Mouse (Mus musculus) erythroblast, adult 5-6 weeks (primary cell): ENCODE data around the gene Olfr202. TPM values are rescaled to one million over a fixed set of nuclear protein-coding genes. Genes with fewer than 3 reads are reported as not detected.
"Not testable (repeated sequence)": the region's sequence is repeated elsewhere in the genome, so short reads cannot be mapped to it uniquely, and the experiment has no call there.

Source experiments
- ATAC-seq: replicated peaks from 2 replicates; pipeline ENCODE4 v1.8.0; 2016; ENCODE audit warnings: moderate number of reproducible peaks, mild to moderate bottlenecking, moderate TSS enrichment, inconsistent platforms; ENCODE audit not compliant: poor library complexity, low FRiP score, severe bottlenecking
- total RNA-seq, 2 experiments: library from RNA; stranded (forward) in 1 of 2; stranded (reverse) in 1 of 2; fragments of 150-400 nt in 1 of 2; fragments of 200-764, 138-1000 nt in 1 of 2; gene quantifications; 2 replicates each; pipeline versions ENCODE4 v1.2.3 to v1.2.4; 2015 to 2017; ENCODE audit warnings: low replicate concordance in 2 of 2

The Olfr202 gene
- not detected in 2 replicates for total RNA-seq (2015; ENCODE audit: low replicate concordance)
- not detected in 2 replicates for total RNA-seq (2017; ENCODE audit: low replicate concordance)

DNA sequence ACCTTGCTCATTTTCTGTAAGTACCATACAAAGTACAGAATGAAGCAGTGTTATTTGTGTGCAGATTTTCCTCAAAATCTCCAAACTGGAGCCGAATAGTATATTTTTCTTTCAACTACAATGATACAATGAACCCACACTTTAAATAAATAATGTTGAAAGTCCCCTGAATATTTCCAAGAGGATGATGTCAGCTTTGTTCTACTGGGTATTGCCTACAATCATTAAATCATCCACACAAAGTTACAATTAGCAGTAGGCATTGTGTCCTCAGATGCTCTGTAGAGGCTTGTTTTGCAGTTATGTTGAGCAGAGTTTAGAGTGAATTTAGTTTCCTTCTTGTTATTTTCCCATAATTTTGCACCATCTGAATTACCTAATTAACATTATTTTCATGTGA, at the start of gene Olfr202:
Olfr202 (minus strand) TSS at position 101 of the 400 bp plus-strand sequence.
- ATAC-seq: no peak

DNA sequence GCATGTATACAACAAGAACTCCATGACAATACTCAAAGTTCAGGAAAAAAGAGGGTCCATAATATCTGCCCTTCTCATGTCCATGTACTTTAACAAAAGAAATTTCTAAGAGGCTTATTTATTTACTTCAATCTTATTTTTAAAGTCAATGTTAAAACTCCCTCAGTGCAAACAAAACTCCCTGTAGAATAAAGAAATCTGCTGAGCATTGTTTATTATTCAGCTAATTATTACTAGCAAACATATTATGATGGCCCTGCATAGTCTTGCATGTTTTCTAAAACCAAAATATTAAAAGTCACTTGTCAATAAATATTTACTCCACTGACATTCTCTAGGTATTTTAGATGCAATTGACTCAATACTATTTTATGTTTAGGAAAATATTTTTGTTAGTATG, 44.4 kb upstream of the Olfr202 start, which contains the start of gene Olfr205:
Olfr205 (minus strand) TSS at position 101 of the 400 bp plus-strand sequence.
- no peak for ATAC-seq

DNA sequence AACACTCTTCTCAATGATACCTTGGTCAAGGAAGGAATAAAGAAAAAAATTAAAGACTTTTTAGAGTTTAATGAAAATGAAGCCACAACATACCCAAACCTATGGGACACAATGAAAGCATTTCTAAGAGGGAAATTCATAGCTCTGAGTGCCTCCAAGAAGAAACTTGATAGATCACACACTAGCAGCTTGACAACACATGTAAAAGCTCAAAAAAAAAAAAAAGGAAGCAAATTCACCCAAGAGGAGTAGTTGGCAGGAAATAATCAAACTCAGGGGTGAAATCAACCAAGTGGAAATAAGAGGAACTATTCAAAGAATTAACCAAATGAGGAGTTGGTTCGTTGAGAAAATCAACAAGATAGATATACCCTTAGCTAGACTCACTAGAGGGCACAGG, 36.7 kb upstream of the Olfr202 start:
- ATAC-seq: not testable (repeated sequence)

DNA sequence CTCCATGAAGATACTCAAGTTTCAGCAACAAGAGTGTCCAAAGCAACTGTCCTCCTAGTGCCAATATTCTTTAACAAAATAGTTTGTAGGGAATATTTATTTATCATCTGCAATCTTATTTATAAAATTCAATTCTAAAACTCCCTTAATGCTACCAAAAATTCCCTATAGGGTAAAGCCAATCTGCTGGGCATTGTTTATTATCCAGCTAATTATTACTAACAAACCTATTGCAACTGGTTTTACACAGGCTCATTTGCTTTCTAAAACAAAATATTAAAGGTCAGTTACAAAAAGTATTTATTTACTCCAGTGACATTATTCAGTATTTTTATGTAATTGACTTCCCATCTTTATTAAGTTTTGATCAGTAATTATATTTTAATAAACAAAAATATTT, 31.6 kb upstream of the Olfr202 start, which contains the start of gene Olfr204:
Olfr204 (minus strand) TSS at position 101 of the 400 bp plus-strand sequence.
- no peak for ATAC-seq

DNA sequence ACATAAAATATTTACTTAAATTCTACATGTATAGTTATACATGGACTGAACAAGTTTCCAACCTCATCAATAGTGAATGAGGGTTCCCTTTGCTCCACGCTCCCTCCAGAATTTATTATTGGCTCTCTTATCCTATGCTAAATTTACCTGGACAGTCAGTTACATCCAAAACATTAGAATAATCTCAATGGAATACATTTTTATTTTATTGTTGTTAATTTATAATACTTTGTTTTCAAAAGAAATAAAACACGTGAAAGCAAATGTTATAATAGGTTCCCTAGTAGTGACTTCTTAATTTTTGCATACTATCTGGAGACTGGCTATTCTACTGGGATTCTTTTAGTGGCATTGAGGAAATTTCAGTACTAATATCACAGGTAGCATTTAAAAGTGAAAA, 12.0 kb upstream of the Olfr202 start, which contains the start of gene Olfr203:
Olfr203 (plus strand) TSS at position 301 of the 400 bp plus-strand sequence.
- ATAC-seq: no peak

DNA sequence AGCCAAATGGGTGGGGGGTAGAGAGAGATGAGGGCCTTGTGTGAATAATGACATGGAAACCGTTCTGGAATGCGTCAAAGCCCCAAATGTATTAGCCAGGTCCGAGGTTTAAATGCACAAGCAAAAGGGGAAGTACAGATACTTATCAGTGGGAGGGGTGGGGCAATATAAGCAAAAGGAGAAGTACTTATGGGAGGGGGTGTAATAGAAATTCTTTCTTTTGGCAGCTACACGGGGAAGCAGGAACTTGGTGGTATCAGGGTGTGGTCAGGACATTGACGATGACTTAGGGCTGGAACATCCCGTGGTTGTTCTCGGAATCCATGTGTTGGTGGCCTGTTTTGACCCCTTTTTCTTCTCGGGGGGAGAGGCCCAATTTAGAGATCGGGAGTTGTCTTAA, 983 bp upstream of the Olfr202 start:
- not testable (repeated sequence) for ATAC-seq

DNA sequence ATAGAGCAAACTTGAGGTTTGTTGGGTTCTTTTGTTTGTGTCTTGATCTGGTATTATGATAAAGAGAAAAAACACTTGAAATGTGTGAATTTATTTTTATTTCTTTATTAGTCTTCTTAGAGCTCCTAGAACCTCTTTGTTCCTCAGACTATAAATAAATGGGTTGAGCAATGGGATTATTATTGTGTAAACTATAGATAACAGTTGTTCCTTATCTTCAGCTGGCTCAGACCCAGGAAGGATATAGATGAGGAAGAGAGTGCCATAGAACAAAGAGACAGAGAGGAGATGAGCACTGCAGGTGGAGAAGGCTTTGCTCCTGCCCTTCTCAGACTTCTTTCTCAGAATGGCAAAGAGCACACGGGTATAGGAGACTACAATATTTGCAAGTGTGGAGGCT, 3.1 kb downstream of the Olfr202 start:
- ATAC-seq: no peak

DNA sequence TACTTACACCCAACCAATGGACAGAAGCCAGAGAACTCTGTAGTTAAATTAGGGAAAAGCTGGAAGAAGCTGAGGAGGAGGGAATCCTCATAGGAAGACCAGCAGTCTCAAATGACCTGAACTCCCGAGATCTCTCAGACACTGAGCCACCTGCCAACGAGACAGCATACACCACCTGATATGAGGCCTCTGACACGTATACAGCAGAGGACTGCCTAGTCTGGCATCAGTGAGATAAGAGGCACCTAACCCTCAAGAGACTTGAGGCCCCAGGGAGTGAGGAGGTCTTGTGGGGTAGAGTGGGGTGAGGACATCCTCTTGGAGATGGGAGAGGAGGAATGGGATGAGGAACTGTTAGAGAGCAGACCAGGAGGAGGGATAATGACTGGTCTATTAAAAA, 6.1 kb downstream of the Olfr202 start:
- ATAC-seq: no peak

DNA sequence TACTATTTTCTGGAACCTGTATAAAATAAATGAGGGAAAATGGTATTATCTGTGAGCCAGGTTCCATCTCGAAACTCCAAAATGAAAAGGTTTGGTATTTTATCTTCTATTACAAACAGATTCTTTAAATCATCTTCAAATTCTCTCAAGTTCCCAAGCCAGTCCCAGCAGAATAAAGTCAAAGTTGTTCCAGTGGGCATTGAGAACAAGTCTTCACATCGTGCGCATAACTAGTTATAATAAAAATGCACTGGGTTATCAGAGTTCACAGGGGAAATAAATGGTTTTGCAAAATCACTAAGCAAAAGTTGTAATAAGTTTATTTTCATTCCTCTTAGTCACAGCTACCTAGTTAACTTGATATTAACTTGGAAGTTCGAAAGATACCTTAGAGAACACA, 14.1 kb downstream of the Olfr202 start, which contains the start of gene Olfr201:
Olfr201 (minus strand) TSS at position 101 of the 400 bp plus-strand sequence.
- ATAC-seq: not testable (repeated sequence)

DNA sequence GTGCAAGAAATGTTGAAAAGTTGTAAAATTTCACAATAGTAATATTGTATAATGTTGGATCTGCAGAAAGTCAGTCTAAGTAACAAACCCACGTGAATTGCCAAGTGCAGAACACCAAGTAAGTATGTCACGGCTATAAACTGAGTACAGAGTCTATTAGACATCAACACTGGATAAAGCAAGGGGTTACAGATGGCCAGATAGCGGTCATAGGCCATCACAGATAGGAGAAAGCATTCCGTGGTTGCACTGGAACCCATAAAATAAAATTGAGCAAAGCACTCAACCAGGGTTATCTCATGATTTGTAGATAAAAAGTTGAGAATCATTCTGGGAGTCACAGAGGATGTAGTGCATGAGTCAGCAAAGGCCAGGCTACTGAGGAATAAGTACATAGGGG, 17.5 kb downstream of the Olfr202 start:
- not testable (repeated sequence) for ATAC-seq

DNA sequence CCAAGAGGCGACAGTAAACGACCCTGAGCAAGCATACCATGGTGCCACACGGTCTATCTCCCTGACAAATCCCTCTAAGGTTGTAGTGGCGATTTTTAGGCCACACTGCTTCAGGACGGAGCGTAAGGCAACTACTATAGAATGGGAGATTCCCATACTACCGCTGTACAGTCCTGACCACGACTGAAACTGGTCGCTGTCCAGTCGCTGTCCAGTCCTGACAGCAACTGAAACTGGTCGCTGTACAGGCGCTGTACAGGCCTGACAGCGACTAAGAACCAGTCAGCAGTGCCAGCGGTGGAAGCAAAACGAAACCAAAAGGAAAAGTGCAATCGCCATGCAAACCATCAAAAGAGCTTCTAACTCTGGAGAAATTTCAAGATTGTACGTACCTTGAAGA, 36.9 kb downstream of the Olfr202 start:
- no peak for ATAC-seq

Other genes with a start within 250 kb of the Olfr202 start
- not detected in 2 replicates for gene Olfr187, start 247.0 kb downstream of the Olfr202 start, total RNA-seq (2015; ENCODE audit: low replicate concordance)
- not detected in 2 replicates for gene Olfr187, start 247.0 kb downstream of the Olfr202 start, total RNA-seq (2017; ENCODE audit: low replicate concordance)
- gene Olfr190, start 208.8 kb downstream of the Olfr202 start, total RNA-seq (2015; ENCODE audit: low replicate concordance): not detected in 2 replicates
- gene Olfr190, start 208.8 kb downstream of the Olfr202 start, total RNA-seq (2017; ENCODE audit: low replicate concordance): under 0.01 TPM in 1 of 2 replicates, not detected in the other
- gene Olfr191, start 197.0 kb downstream of the Olfr202 start, total RNA-seq (2015; ENCODE audit: low replicate concordance): not detected in 2 replicates
- gene Olfr191, start 197.0 kb downstream of the Olfr202 start, total RNA-seq (2017; ENCODE audit: low replicate concordance): not detected in 2 replicates
- not detected in 2 replicates for gene Olfr193, start 174.9 kb downstream of the Olfr202 start, total RNA-seq (2015; ENCODE audit: low replicate concordance)
- gene Olfr193, start 174.9 kb downstream of the Olfr202 start, total RNA-seq (2017; ENCODE audit: low replicate concordance): not detected in 2 replicates
- not detected in 2 replicates for gene Olfr194, start 165.7 kb downstream of the Olfr202 start, total RNA-seq (2015; ENCODE audit: low replicate concordance)
- gene Olfr194, start 165.7 kb downstream of the Olfr202 start, total RNA-seq (2017; ENCODE audit: low replicate concordance): not detected in 2 replicates
- not detected in 2 replicates for gene Olfr195, start 139.7 kb downstream of the Olfr202 start, total RNA-seq (2015; ENCODE audit: low replicate concordance)
- not detected in 2 replicates for gene Olfr195, start 139.7 kb downstream of the Olfr202 start, total RNA-seq (2017; ENCODE audit: low replicate concordance)
- gene Olfr196, start 116.3 kb downstream of the Olfr202 start, total RNA-seq (2015; ENCODE audit: low replicate concordance): not detected in 2 replicates
- gene Olfr196, start 116.3 kb downstream of the Olfr202 start, total RNA-seq (2017; ENCODE audit: low replicate concordance): 0.28 TPM in 1 of 2 replicates, not detected in the other
- gene Olfr198, start 83.3 kb downstream of the Olfr202 start, total RNA-seq (2015; ENCODE audit: low replicate concordance): not detected in 2 replicates
- gene Olfr198, start 83.3 kb downstream of the Olfr202 start, total RNA-seq (2017; ENCODE audit: low replicate concordance): not detected in 2 replicates
- not detected in 2 replicates for gene Olfr199, start 67.0 kb downstream of the Olfr202 start, total RNA-seq (2015; ENCODE audit: low replicate concordance)
- not detected in 2 replicates for gene Olfr199, start 67.0 kb downstream of the Olfr202 start, total RNA-seq (2017; ENCODE audit: low replicate concordance)
- gene Olfr201, start 14.2 kb downstream of the Olfr202 start, total RNA-seq (2015; ENCODE audit: low replicate concordance): not detected in 2 replicates
- not detected in 2 replicates for gene Olfr201, start 14.2 kb downstream of the Olfr202 start, total RNA-seq (2017; ENCODE audit: low replicate concordance)
- not detected in 2 replicates for gene Olfr203, start 12.1 kb upstream of the Olfr202 start, total RNA-seq (2015; ENCODE audit: low replicate concordance)
- not detected in 2 replicates for gene Olfr203, start 12.1 kb upstream of the Olfr202 start, total RNA-seq (2017; ENCODE audit: low replicate concordance)
- not detected in 2 replicates for gene Olfr204, start 31.5 kb upstream of the Olfr202 start, total RNA-seq (2015; ENCODE audit: low replicate concordance)
- gene Olfr204, start 31.5 kb upstream of the Olfr202 start, total RNA-seq (2017; ENCODE audit: low replicate concordance): not detected in 2 replicates
- not detected in 2 replicates for gene Olfr205, start 44.3 kb upstream of the Olfr202 start, total RNA-seq (2015; ENCODE audit: low replicate concordance)
- not detected in 2 replicates for gene Olfr205, start 44.3 kb upstream of the Olfr202 start, total RNA-seq (2017; ENCODE audit: low replicate concordance)
- not detected in 2 replicates for gene Olfr206, start 62.5 kb upstream of the Olfr202 start, total RNA-seq (2015; ENCODE audit: low replicate concordance)
- not detected in 2 replicates for gene Olfr206, start 62.5 kb upstream of the Olfr202 start, total RNA-seq (2017; ENCODE audit: low replicate concordance)
- not detected in 2 replicates for gene Olfr209, start 77.2 kb upstream of the Olfr202 start, total RNA-seq (2015; ENCODE audit: low replicate concordance)
- not detected in 2 replicates for gene Olfr209, start 77.2 kb upstream of the Olfr202 start, total RNA-seq (2017; ENCODE audit: low replicate concordance)
- gene Gabrr3, start 120.5 kb upstream of the Olfr202 start, total RNA-seq (2015; ENCODE audit: low replicate concordance): not detected in 2 replicates
- not detected in 2 replicates for gene Gabrr3, start 120.5 kb upstream of the Olfr202 start, total RNA-seq (2017; ENCODE audit: low replicate concordance)
- 2.5 and 10.2 TPM in 2 replicates for gene Riox2, start 185.0 kb upstream of the Olfr202 start, total RNA-seq (2015; ENCODE audit: low replicate concordance)
- 8.6 and 12.8 TPM in 2 replicates for gene Riox2, start 185.0 kb upstream of the Olfr202 start, total RNA-seq (2017; ENCODE audit: low replicate concordance)